Mouse (Mus musculus): ENCODE data around the gene 8030411F24Rik. TPM values are rescaled to one million over a fixed set of nuclear protein-coding genes. Genes with fewer than 3 reads are reported as not detected.

8030411F24Rik gene
- not detected for polyA plus RNA-seq (2017; shearing (Covaris generic))

GRCm38 (mm10) chr2:148781709-148782108 lies at the start of gene 8030411F24Rik:
Gene 8030411F24Rik (plus strand): TSS chr2:148782009.

DNA sequence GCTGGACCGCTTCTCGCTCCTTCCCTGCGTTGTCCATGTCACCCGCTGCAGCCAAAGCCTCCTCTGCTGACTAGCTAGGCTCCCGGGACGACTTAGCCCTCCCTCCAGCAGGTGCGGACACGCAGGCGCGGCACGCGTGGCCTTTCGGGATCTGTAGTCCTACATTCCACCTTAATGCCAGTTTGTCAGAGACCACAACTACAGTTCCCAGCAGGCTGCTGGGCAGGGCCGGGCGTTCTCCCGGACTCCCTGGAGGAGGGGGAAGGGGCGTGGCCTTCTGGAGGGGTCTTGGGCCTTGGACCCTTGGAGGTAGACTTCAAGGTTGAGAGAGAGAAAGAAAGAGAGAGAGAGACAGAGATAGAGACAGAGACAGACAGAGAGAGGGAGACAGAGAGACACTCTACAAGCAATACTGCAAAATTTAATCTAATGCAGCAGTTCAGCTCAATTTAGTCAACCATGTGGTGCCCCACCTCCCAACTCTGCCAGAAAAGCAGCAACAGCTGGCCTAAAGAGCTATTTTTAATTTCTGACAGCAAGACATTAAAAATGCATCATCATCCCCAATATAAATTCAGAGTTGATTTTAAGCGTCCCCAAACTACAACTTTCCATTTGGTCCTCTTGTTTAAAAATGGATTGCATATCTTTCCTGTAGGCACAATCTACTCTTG lies 49.3 kb upstream of the 8030411F24Rik start, which contains the start of gene Napb:
Gene Napb (minus strand): TSS at position 141 of the 674 bp plus-strand sequence.

DNA sequence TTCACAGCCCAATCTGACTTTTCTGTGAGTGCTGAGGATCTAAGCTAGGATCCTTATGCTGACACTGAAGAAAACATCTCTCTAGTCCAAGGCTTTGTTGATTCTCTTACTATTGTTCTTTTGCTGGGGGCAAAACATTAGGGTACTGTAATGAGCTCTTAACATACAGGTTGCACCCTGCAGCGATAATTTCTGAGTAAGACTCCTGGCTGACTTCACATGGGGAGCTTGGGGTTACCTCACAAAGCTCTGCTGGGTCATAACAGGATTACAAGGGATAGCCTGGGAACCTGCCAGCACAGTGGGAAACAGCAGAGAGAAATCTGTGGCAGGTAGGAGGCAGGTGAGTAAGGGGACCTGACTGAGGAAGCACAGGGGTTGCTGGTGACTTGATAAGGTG lies 31.8 kb upstream of the 8030411F24Rik start, which contains the start of gene Cstl1:
Gene Cstl1 (plus strand): TSS at position 301 of the 400 bp plus-strand sequence.

DNA sequence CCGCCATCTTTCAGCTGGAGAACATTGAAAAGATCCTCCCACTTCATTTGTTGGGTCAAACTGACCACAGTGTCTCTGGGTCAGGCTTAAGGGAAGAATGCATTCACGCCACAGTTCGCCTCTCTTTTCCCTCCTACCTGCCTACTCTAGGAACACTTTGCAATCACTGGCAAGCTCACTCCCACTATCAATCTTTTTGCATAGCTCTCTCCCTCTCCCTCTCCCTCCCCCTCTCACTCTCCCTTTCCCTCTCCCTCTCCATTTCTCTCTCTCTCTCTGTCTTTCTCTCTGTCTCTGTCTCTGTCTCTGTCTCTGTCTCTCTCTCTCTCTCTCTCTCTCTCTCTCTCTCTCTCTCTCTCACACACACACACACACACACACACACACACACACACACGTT lies 10.4 kb upstream of the 8030411F24Rik start, which contains the start of gene Cst11:
Gene Cst11 (minus strand): TSS at position 101 of the 400 bp plus-strand sequence.

GRCm38 (mm10) chr2:148789142-148789541 lies 7.3 kb downstream of the 8030411F24Rik start, which contains the start of gene Cst12:
Gene Cst12 (plus strand): TSS chr2:148789361.

DNA sequence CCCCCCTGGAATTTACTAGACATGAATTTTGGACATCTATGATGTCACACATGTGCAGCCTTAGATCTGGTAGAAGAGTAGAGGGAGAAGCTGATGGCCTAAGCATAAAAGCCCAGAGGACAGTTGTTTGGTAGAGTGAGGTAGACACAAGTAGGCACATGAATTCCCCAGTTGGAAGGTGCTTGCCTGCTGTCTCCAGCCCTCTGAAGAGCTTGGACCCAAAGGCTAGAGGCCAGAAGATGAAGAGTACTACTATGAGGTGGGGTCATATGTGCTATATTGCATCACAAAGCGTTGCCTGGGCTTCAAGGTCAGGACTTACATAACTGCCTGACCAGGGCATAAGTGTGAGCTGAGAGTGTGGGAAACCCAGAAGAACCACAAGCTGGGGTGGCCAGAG lies 16.7 kb downstream of the 8030411F24Rik start, which contains the start of gene Cst8:
Gene Cst8 (plus strand): TSS at position 301 of the 400 bp plus-strand sequence.

GRCm38 (mm10) chr2:148819909-148820308 lies 38.1 kb downstream of the 8030411F24Rik start, which contains the start of gene Cst13:
Gene Cst13 (plus strand): TSS chr2:148820081.

DNA sequence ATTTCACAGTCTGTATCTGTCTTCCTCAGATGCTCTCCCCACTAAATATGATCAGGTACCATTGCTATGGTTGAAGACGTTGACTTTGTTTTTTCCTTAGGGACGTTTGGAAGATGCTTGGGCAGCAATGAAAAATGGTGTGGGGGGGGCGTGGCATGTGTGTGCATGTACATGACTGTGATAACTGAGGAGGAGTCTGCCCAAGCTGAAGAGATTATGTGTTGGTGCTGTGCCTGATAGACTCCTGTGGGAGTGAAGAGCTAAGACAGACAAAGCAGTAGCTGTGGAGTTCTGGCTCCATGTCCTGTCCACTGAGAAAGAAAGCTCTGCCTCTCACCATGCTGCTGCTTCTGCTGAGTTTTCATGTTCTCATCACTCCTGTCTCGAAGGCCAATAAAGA lies 53.1 kb downstream of the 8030411F24Rik start, which contains the start of gene Cst9:
Gene Cst9 (plus strand): TSS at position 236 of the 400 bp plus-strand sequence.

Other genes with a start within 250 kb of the 8030411F24Rik start
- 10 to 100 TPM; 57.3 to 68.5 TPM for gene Nxt1, start 109.4 kb upstream of the 8030411F24Rik start, polyA plus RNA-seq (2017; shearing (Covaris generic))
- gene Gzf1, start 101.0 kb upstream of the 8030411F24Rik start, polyA plus RNA-seq (2017; shearing (Covaris generic)): 10 to 100 TPM; 13.1 to 13.5 TPM
- gene Napb, start 49.5 kb upstream of the 8030411F24Rik start, polyA plus RNA-seq (2017; shearing (Covaris generic)): 1 to 10 TPM; 1.4 to 4.3 TPM
- gene Cstl1, start 31.7 kb upstream of the 8030411F24Rik start, polyA plus RNA-seq (2017; shearing (Covaris generic)): not detected
- under 1 TPM in 1 of 2 experiments, not detected in 1; 0.27 TPM for gene Cst11, start 10.5 kb upstream of the 8030411F24Rik start, polyA plus RNA-seq (2017; shearing (Covaris generic))
- gene Cst12, start 7.4 kb downstream of the 8030411F24Rik start, polyA plus RNA-seq (2017; shearing (Covaris generic)): under 1 TPM in 1 of 2 experiments, not detected in 1; 0.34 TPM
- gene Cst8, start 16.8 kb downstream of the 8030411F24Rik start, polyA plus RNA-seq (2017; shearing (Covaris generic)): under 1 TPM in 1 of 2 experiments, not detected in 1; 0.62 TPM
- gene Cst13, start 38.1 kb downstream of the 8030411F24Rik start, polyA plus RNA-seq (2017; shearing (Covaris generic)): not detected
- gene Cst9, start 53.1 kb downstream of the 8030411F24Rik start, polyA plus RNA-seq (2017; shearing (Covaris generic)): not detected
- not detected for gene 9230104L09Rik, start 83.0 kb downstream of the 8030411F24Rik start, polyA plus RNA-seq (2017; shearing (Covaris generic))
- 100 to 1,000 TPM; 125 to 150 TPM for gene Cst3, start 93.7 kb downstream of the 8030411F24Rik start, polyA plus RNA-seq (2017; shearing (Covaris generic))
- gene Gm1330, start 221.2 kb downstream of the 8030411F24Rik start, polyA plus RNA-seq (2017; shearing (Covaris generic)): not detected
- not detected for gene Gm10750, start 235.2 kb downstream of the 8030411F24Rik start, polyA plus RNA-seq (2017; shearing (Covaris generic))